Mouse (Mus musculus) c-Kit-negative CD71-positive TER-119-positive erythroid progenitor cells, embryonic 14.5 days (primary cell): ENCODE data around the gene AC161166.1.
"Not testable (repeated sequence)": the region's sequence is repeated elsewhere in the genome, so short reads cannot be mapped to it uniquely, and the experiment has no call there.

Source experiments
- DNase-seq: peaks from one replicate; pipeline ENCODE4 v3.0.0-alpha.2; 2013; ENCODE audit warnings: low read depth, low spot score

The AC161166.1 gene

DNA sequence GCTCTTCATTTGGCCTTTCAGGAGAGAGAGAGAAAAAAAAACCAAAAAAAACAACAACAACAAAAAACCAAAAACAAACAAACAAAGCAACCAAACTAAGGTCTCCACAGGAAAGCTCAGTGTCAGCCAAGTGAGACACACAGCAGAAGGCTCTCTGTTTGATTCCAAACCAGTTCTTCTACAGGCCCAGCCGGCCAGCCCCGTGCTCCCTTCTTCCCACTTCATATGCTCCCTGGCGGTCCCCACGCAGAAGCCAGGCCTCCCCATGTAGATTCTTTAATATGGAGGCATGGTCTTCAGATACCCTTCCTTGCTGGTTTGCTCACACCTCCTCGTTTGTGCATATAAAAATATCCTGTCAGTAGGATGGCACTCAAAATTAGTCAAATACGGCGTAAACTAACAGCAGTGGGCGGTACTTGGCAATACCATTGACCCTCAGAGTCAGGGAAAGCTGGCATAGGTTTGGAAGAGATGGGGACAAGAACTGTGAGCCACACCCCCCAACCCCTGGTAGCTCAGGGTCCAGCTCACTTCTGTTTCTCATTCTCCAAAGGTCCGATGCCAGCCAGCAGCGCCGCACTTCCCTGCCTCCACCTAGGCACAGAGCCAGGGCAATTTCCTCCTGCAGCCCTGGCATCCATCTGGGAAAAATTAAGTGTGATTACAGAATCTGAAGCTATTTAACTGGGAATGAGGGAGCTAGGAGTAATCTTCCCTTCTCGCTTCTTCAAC lies 13.6 kb upstream of the AC161166.1 start:
- DNase-seq = no peak

DNA sequence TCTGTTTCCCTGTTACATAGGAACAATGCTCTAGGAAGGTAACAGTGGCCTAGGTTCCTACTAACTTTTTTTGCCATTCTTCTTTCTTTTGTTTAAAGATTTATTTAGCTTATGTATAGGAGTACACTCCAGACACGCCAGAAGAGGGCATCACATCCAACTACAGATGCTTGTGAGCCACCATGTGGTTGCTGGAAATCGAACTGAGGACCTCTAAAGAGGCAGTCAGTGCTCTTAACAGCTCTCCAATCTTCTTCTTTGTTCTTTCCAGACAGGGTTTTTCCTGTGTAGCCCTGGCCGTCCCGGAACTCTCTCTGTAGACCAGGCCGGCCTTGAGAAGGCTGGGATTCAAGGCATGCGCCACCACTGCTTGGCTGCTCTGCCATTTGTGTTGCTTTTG lies 12.7 kb upstream of the AC161166.1 start:
- no peak for DNase-seq

DNA sequence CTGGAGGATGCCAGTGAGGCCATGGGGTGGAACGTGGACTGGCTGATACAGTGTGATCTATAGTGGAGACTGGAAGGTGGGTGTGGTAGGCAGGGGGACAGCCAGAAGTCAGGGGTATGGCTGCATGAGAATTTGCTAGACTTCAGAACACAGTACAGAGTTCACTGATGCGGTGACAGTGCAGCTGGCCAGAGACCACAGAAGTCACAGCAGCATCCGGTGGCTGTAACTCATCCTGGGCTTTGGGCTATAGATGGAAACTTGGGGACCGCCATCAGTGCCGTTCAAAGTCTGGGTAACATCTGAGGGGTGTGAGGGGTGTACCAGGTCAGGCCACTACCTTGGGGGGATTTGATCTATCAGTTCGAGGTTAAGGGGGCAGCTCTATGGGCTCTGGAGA lies 11.5 kb upstream of the AC161166.1 start:
- DNase-seq = no peak

DNA sequence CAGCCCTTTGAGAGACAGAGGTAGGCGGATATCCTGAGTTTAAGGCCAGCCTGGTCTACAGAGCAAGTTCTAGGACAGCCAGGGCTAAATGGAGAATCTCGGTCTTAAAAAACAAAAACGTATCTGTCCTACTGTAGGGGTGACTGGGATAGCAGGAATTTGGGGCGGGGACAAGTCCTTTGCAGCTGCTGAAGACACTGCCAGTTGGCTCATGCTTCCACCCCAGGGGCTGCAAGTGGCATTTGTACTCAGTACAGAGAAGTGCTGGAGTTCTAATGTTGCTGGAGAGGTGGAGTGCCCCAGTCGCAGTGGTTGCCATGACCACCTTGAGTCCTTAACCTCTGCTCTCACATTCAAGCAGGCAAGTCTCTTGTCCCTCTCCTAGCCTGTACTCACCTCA lies 10.6 kb upstream of the AC161166.1 start:
- DNase-seq = no peak

DNA sequence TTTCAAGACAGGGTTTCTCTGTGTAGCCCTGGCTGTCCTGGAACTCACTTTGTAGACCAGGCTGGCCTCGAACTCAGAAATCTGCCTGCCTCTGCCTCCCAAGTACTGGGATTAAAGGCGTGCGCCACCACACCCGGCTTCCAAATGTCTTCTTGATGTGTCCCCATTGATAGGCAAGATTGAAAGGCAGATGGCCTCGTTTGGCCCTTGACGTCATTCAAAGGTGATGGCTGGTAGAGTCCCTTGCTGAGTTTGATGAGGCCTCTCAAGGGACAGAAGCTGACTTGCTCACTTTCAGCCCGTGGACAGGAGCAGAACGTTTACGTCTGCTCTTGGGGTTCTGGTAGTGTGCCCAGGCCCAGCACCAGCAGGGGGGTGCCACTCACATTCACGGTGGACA lies 7.8 kb upstream of the AC161166.1 start:
- DNase-seq = not testable (repeated sequence)

DNA sequence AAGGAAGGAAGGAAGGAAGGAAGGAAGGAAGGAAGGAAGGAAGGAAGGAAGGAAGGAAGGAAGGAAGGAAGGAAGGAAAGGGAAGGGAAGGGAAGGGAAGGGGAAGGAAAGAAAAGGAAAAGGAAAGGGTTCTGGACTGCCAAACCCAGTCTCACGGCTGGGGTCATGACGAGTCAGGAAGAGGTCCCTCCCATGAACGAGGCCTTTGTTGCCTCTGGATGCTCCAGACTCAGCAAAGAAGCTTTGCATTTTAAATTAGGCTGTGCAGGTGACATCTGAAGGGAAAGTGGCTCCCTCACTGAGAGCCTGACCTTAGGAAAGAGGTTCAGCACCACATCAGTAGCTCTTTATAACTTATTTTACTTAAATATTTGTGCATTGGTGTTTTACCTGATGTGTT lies 6.9 kb upstream of the AC161166.1 start:
- DNase-seq = no peak

DNA sequence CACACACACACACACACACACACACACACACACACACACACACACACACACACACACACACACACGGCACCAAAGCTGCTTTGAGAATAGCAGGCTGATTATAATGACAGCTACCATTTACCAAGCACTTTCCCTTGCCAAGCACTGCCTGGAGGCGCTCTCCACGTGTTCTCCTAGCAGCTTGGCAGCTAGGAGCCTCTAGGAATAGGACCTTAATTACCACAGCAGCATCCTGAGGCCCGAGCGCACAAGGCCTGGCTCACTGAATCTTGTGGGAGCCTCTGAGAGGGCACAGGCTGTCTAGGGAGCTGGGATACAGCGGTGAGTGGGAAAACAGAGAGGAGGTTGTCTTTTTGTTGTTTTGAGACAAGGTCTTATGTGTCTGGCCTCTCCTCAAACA lies 5.4 kb upstream of the AC161166.1 start:
- no peak for DNase-seq

DNA sequence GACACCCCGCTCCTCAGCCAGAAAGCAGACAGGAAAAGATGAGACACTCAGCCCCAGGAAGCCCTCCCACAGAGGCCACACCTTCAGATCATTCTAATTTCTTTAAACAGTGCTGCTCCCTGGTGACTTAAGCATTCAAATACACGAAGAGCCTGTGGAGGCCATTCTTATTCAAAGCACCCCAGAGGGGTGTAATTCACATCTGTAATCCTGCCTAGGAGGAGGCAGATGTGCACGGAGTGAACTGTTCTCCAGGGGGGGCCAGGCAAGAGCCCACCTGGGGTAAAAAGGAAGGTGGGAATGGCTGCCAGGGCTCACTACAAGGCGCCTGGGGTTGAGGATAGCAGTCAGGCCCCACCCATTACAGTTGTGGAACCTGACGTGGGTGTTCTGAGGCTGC lies 4.8 kb upstream of the AC161166.1 start:
- DNase-seq = no peak

DNA sequence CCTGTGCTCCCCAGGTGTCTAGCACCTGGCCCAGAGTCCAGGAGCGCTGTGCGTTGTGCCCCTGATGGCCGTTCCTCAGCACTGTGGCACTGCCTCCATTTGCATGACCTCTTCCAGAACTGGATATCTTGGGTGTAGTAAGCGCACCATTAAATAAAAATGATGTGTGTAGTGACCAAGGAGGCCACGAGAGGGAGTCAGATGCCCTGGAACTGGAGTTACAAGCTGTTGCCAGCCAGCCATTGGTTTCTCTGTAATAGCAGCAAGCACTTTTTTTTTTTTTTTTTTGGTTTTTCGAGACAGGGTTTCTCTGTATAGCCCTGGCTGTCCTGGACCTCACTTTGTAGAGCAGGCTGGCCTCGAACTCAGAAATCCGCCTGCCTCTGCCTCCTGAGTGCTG lies 4.1 kb upstream of the AC161166.1 start:
- not testable (repeated sequence) for DNase-seq

DNA sequence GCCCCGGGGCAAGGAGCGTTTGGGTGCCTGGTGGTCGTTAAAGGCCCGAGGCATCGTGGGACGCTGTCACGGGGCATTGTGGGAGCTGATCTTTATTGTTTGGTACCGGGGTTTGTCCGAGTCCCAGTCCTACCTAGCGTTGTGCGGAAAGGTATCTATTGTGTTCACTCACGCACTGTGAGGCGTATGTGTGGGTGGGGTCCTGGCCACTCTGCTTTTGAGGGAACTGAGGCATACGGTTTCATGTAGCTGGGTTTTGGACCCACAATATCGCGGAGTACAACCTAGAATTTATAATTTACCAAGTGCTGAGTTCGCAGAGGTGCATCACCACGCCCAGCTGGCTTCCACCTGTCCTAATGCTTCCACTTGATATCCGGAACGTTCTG lies 4.5 kb downstream of the AC161166.1 start:
- DNase-seq = no peak

DNA sequence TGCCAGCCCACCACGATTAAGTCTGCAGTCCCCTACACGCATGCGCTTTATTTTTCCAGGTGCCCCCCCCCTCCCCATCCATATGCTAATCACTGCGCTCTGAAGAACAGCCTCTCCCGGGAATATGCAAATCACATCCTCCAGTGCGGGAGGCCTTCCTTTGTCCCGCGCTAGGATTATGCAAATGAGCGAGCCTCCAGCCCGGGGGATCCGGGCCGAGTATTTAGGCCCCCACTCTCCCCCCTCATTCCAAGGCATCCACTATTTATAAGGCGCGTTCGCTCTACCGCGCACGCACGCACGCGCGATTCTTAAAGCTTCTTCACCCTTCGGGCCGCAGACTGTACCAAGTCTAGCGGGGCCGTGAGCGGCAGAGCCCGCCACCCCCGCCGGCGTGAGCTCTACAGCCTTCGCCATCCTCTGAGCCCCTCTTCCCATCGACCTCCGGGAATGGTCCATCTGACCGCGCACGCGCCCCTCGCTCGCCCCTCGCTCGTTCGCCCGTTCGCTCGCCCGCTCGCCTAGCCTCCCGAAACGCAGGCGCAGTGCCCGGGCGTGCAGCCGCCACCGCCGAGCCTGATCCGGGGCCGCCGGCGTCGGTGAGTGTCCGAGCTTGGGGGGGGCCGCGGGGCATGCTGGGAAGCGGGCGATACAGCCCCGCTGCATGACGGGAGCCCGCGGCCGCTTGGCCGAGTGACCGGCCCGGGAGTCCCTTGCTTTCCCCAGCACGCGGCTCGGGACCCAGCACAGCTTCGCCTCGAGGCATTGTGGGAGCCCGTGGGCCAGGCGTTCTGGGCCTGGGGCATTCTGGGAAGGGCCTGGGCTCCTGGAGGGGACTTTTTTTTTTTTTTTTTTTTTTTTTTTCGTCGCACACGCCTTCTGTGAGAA lies 5.2 kb downstream of the AC161166.1 start, which contains the start of gene Zfp428:
Gene Zfp428, plus strand, starts transcription at position 169 of the 888 bp plus-strand sequence.
- peak; percentile 47 for DNase-seq

DNA sequence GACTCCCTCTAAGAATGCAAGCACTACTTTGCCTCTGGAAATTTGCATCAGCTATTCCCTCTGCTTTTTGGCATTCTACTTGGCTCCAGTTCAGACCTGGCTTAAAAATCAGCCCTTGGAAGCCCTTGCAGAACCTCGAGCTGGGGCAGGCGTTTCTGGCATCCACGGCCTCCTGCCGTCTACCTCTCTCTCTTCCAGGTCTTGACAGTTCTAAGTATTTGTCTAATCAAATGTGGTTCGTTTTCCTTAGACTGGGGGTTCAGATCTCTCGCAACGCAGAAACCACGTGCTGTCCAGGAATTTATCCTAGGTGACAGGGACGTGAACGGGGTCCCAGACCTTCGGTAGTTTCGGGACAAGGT lies 5.8 kb downstream of the AC161166.1 start:
- DNase-seq = no peak

DNA sequence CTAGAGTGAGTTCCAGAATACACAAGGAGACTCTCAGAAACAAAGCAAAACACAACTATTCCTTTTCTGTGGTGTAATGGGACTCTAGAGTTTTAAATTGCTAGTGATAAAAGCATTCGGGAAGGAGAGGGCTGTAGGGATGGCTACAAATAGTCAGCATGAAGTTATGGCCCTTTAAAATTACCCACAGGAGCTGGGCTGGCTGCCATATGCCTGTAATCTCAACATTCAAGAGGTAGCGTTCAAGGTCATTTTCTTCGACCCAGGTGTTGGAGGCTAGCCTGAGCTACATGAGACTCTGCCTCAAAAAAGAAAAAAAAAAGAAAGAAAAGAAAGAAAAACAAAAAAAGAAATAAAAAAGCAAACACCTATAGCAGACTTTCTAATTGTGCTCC lies 6.2 kb downstream of the AC161166.1 start:
- DNase-seq = no peak

DNA sequence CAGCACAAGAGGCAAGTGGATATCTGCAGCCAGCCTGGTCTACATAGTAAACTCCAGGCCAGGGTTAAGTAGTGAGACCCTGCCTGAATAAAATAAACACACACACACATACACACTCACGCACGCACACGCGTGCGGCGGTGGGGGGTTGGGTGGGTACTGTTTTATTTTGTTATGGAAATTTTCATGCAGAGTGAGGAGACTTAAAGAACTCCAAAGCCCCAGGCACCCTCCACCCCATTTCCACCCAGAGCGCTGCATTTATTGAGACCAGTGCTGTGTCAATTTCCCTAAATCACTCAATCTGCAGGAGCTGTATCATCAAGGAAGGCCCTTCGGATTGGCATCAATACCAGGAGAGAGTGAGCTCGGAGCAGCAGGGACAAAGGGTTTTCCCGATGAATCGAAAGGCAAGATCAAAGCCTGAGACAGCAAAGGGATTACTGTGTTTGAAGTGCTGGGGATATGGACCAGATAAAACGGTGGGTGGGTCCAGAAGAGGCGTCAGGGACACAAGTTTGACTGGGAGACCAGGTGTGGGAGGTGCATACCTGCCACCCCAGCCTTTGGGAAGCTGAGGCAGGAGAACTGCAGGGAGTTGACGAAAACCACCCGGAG lies 6.7 kb downstream of the AC161166.1 start:
- DNase-seq = no peak

DNA sequence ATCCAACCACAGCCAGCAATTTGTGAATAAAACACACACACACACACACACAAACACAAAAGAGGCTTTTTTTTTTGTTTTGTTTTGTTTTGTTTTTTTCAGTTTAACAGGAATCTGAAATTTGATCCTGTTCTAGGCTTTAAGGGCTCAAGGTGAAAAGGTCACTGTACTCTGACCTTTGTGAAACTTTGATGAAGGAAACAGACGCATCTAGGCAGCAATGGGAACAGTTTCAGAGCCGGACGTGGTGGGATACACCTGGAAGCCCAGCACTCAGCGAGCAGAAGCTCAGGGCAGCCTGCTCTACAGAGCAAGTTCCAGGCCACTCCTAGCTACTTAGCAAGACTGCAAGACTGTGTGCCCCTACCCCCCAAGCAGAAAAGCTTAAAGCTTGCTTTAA lies 7.4 kb downstream of the AC161166.1 start:
- no peak for DNase-seq

DNA sequence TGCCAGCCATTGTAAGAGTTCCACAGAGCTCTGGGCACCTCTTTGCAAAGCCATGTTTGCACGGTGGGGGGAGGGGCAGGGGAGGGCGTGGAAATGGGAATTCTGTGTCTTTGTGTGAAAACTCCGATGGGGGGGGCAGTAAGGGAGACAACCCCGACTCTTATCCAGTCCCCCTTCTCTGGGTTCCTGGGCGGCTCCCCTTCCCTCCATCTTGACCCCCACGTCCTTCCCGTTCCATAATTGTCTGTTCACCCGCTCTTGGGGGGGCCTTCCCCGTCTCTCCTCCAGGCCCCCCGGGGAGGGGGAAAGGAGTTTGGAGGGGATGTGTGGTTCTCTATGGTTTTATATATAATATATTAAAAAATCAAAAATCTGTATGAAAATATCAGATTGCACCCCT lies 8.3 kb downstream of the AC161166.1 start:
- no peak for DNase-seq

DNA sequence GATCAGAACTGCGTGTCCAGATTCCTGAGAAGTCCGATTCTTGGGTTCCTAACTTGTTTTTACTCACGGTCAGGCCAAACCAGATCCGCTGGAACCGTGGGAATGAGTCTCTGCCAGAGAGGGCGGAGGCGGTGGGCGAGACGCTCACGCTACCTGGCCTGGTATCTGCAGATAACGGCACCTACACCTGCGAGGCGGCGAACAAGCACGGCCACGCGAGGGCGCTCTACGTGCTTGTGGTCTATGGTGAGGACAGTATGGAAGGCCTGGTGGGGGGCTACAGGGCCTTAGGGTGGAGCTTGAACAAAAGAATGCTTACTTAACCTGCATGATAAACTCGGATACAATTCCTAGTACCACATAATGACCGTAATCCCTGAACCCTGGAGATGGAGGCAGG lies 10.8 kb downstream of the AC161166.1 start:
- DNase-seq = no peak

DNA sequence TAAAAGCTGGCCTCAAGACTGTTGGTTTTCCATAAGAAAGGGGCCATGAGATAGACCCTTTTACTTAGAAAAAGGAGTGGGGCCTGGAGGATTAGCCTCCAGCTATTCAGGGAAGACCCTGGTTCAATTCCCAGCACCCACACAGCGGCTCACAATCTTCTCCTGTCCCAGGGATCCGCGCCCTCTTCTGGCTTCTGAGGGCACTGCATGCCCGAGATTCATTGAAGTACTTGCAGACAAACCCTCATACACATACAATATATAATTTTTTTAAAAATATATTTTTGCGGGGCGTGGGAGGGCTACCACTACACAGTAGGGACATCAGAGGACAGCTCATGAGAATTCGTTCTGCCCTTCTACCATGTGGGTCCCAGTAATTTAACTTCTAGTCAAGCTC lies 11.3 kb downstream of the AC161166.1 start:
- peak; percentile 13 for DNase-seq

DNA sequence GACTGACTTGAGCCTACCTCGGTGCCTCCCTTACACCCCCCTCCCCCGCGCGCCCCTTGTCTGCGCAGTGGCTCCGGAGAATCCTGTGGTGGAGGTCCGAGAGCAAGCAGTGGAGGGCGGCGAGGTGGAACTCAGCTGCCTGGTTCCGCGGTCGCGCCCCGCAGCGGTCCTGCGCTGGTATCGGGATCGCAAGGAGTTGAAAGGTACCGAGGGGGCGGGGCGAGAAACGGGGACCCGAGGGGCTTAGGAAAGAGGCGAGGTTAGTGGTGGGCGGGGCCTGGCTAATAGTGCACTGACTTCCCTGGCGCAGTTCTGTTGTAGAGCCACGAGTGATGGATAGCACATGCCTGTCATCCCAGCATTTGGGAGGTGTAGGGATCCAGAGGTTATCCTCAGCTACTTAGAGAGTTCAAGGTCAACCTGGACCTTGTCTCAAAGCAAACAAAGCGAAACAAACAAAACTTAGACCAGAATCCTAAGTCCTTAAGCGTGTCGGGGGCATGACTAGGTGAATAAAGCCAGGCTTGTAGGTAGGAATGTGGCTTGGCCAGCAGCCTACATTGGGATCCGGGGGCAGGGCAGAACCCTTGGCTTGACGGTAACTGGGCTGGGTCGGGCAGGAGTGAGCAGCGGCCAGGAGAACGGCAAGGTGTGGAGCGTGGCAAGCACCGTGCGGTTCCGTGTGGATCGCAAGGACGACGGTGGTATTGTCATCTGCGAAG lies 12.2 kb downstream of the AC161166.1 start:
- no peak for DNase-seq

DNA sequence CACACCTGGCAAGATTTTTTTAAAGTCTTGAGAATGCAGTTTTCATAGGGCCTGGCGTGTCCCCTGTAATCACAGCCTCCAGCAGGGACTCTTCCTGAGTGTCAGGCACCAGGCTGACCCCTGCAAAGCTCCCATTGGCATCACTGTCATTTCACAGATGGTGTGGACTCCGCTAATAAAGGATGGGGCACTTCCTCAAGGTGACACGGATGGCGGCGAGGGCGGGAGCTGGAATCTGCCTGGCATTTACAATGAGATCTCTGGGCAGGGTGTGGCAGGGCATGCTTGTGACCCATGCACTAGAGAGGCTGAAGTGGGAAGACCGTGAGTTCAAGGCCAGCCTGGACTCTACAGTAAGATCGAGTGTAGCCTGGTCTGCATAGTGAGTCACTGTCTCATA lies 24.0 kb downstream of the AC161166.1 start:
- no peak for DNase-seq

DNA sequence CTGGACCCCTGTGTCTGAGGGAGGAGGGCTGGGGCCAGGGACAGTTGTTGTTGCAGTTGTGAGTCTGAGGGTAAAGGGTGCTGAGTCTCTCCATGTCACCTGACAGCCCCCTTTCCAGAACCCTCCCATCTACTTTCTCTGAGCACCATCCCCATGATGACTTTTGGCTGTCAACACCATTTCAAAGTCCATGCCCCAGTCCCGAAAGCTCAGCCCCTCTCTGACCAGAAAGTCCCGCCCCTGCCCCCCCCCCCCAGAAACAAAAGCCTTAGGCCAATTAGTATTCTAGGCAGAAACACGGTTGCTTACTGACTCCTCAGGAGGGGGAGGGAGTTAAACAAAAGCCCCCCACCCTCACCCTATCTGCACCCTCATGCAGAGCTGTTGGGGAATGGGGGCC lies 24.9 kb downstream of the AC161166.1 start:
- DNase-seq = no peak

DNA sequence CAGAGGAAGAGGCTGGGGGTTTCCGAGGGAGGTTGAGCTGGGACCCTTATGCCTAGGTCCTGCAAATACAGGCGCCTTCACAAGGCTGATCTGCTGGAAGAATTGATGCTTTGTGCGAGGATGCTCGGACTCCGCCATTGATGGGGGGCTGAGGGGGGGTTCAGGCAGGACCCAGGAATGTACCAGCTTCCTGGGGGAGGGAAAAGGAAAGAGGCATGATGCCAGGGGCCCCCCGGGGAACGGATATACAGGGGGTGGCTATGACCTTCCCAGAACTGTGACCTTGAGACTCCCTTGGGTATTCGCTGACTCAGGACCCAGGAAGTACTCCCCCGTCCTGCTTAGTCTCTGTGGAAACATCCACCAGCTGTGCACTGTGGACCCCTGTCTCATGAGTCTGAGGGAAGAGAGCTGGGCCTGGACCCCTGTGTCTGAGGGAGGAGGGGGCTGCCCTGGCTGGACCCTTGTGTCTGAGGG lies 25.6 kb downstream of the AC161166.1 start:
- no peak for DNase-seq
